Mouse (Mus musculus) ovary, postnatal 14 days (tissue): ENCODE data around the gene Afg1l.

Experiments
- DNase-seq: peaks from one replicate; pipeline ENCODE4 v3.0.0; 2022; ENCODE audit warnings: low spot score

The Afg1l gene

DNA sequence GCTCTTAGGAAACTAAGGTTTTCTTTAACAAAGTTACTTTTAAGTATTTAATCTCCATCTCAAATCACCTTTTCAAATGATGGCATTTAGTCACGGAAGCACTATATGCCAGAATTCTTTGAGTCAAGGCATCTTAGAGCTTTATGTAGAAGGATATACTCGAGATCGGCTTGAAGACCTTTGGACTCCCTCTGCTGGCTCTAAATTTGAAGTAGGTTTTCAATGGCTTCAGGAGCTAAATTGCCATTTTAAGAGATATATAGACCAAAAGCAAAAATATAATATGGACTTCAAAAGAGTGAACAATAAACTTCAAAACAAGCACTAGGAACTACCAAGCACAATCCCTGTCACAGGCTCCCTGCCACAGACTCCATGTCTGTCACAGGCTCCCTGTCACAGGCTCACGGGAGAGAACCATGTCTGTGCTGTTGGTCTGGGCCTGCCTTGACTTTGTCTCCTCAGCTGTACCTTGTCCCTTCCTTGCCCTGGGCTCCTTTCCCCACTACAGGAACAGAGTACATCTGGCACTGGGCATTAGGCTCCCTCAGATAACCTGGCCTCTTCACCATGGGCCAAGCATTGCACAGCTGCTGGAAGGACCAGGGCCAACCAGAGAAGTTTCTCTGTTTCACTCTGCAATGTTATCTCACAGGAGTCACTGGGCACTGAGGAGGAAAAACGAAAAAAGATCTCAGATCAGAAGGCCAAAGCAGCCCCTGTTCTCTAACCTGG lies 210.4 kb downstream of the Afg1l start:
- no peak for DNase-seq

DNA sequence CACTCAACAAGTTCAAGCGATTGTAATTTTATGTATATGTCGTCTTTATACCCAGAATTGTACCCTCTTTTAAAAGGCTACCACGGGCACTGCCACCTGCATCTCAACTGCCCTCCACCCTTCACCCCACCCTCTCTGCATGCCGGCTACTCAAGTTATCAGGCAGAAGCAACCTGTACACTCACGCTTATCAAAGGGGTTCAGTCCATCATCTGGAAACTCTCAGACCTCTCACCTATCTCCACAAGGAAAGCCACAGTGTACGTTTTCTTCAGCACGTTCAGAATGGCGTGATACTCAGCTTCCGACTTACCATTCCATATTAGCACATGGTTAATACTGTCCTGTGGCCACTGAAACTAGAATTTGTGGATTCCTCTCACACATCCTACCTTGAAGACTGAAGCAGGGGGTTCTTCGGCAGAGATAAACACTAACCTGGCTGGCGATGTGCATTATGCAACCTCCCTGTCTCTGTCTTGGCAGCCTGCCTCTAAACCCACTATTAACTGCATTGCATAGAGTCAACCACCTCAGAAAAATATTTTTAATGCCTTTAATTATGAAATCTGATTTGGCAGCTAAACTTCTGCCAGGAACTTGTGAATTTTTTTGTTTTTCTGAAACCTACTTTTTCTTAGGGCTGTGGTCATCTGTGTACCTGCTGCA lies 213.2 kb downstream of the Afg1l start:
- no peak for DNase-seq

DNA sequence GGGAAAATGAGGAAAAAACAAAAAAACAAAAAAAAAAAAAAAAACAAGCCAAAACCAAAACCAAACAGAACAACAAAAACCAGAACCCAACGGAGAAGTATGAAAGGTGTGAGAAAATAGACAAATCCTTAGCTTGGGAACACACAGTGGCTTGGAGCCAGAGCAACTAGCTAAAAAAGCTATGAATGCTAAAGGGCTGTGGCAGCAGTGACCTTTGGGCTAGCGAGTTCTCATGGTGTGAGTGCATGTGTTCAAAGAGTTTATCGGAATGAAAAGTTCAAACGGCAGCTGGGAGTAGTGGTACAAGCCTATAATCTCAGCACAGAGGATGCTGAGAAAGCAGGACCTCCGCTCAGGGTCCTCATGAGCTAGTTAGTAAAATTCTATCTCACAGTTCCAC lies 214.2 kb downstream of the Afg1l start:
- no peak for DNase-seq

DNA sequence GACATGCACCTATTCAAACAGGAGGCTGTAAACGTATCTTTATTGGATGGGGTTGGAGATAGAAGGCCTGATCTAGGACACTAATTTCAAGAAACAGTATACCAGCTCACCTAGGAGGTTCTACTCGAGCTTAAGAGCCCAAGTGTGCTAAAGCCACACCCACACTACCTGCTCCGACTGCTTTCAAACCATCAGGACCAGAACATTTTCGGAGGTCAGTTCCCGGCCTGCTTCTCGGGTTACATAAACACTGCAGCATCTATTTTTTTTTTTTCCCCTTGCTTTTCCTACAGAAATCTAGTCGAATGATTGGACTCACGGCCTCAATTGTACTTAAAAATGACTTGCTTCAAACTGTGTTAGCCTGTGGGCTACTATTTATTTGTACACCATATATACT lies 214.7 kb downstream of the Afg1l start:
- no peak for DNase-seq
